Mouse (Mus musculus): ENCODE measurements around the gene Mfrp. TPM values are rescaled to one million over a fixed set of nuclear protein-coding genes. Genes with fewer than 3 reads are reported as not detected.

Mfrp gene
- polyA plus RNA-seq, 1 experiment = 0.09 TPM

- peaks cover 10% of the 10 kb centered on the region; the same call in 1 of the 2 replicates for H3K27me3 ChIP-seq (ENCODE audit: control insufficient read depth, insufficient read depth, low read length)
- H3K27ac ChIP-seq (ENCODE audit: control insufficient read depth, insufficient read depth, low read length) = no peak overlapping the region
- WGBS = 87% methylated on average over 5 of the region's 5 CpGs
- H3K4me1 ChIP-seq (replicated peaks; ENCODE audit: control insufficient read depth, insufficient read depth, low read length) = peaks cover 19% of the 10 kb centered on the region
- DNase-seq = no peak
- no peaks in the 10 kb centered on the region for H3K36me3 ChIP-seq (ENCODE audit: control insufficient read depth, insufficient read depth, low read length)
- TF ChIP-seq POLR2A (IDR thresholded peaks at IDR 0.05; ENCODE audit: control insufficient read depth, extremely low read depth, insufficient read depth, low read length, poor library complexity) (no peak), CTCF (IDR thresholded peaks at IDR 0.05; ENCODE audit: borderline replicate concordance, control insufficient read depth, extremely low read depth, insufficient read depth, low read length, poor library complexity) (no peak)
- no peak overlapping the region for H3K4me3 ChIP-seq (ENCODE audit: control insufficient read depth, insufficient read depth, low read length)
These were observed 19.9 kb upstream of the Mfrp start for GRCm38 (mm10) chr9:44081581-44081980.

- Histone ChIP-seq H3K36me3 (ENCODE audit: control insufficient read depth, insufficient read depth, low read length) (no peaks in the 10 kb centered on the region), H3K27ac (ENCODE audit: control insufficient read depth, insufficient read depth, low read length) (no peak overlapping the region), H3K27me3 (ENCODE audit: control insufficient read depth, insufficient read depth, low read length) (peaks cover 10% of the 10 kb centered on the region; the same call in 1 of the 2 replicates), H3K4me1 (replicated peaks; ENCODE audit: control insufficient read depth, insufficient read depth, low read length) (peaks cover 19% of the 10 kb centered on the region), H3K4me3 (ENCODE audit: control insufficient read depth, insufficient read depth, low read length) (no peak overlapping the region)
- no peak for DNase-seq
- WGBS = 97% methylated on average over 5 of the region's 5 CpGs
- TF ChIP-seq POLR2A (IDR thresholded peaks at IDR 0.05; ENCODE audit: control insufficient read depth, extremely low read depth, insufficient read depth, low read length, poor library complexity) (no peak), CTCF (IDR thresholded peaks at IDR 0.05; ENCODE audit: borderline replicate concordance, control insufficient read depth, extremely low read depth, insufficient read depth, low read length, poor library complexity) (no peak)
These were observed 19.3 kb upstream of the Mfrp start for GRCm38 (mm10) chr9:44082266-44082665.

- TF ChIP-seq POLR2A (IDR thresholded peaks at IDR 0.05; ENCODE audit: control insufficient read depth, extremely low read depth, insufficient read depth, low read length, poor library complexity) (no peak), CTCF (IDR thresholded peaks at IDR 0.05; ENCODE audit: borderline replicate concordance, control insufficient read depth, extremely low read depth, insufficient read depth, low read length, poor library complexity) (no peak)
- H3K4me1 ChIP-seq (replicated peaks; ENCODE audit: control insufficient read depth, insufficient read depth, low read length) = peaks cover 28% of the 10 kb centered on the region
- peaks cover 10% of the 10 kb centered on the region; the same call in 1 of the 2 replicates for H3K27me3 ChIP-seq (ENCODE audit: control insufficient read depth, insufficient read depth, low read length)
- DNase-seq = no peak
- 25% methylated on average over 23 of the region's 23 CpGs for WGBS
- H3K36me3 ChIP-seq (ENCODE audit: control insufficient read depth, insufficient read depth, low read length) = no peaks in the 10 kb centered on the region
- H3K4me3 ChIP-seq (ENCODE audit: control insufficient read depth, insufficient read depth, low read length) = no peak overlapping the region
- H3K27ac ChIP-seq (ENCODE audit: control insufficient read depth, insufficient read depth, low read length) = no peak overlapping the region
These were observed 18.0 kb upstream of the Mfrp start for GRCm38 (mm10) chr9:44083392-44084121.

GRCm38 (mm10) chr9:44084236-44084635 is 17.3 kb upstream of the Mfrp start:
- WGBS = 3% methylated on average over 14 of the region's 14 CpGs
- H3K4me3 ChIP-seq (ENCODE audit: control insufficient read depth, insufficient read depth, low read length) = peak overlapping the region; percentile 53
- TF ChIP-seq POLR2A (IDR thresholded peaks at IDR 0.05; ENCODE audit: control insufficient read depth, extremely low read depth, insufficient read depth, low read length, poor library complexity) (no peak), CTCF (IDR thresholded peaks at IDR 0.05; ENCODE audit: borderline replicate concordance, control insufficient read depth, extremely low read depth, insufficient read depth, low read length, poor library complexity) (no peak)
- peaks cover 33% of the 10 kb centered on the region for H3K4me1 ChIP-seq (replicated peaks; ENCODE audit: control insufficient read depth, insufficient read depth, low read length)
- no peaks in the 10 kb centered on the region for H3K36me3 ChIP-seq (ENCODE audit: control insufficient read depth, insufficient read depth, low read length)
- peaks cover 10% of the 10 kb centered on the region; the same call in 1 of the 2 replicates for H3K27me3 ChIP-seq (ENCODE audit: control insufficient read depth, insufficient read depth, low read length)
- no peak overlapping the region for H3K27ac ChIP-seq (ENCODE audit: control insufficient read depth, insufficient read depth, low read length)
- no peak for DNase-seq

GRCm38 (mm10) chr9:44084659-44085229 is 16.8 kb upstream of the Mfrp start:
- Histone ChIP-seq H3K4me3 (ENCODE audit: control insufficient read depth, insufficient read depth, low read length) (peak overlapping the region; percentile 53), H3K4me1 (replicated peaks; ENCODE audit: control insufficient read depth, insufficient read depth, low read length) (peaks cover 38% of the 10 kb centered on the region), H3K27ac (ENCODE audit: control insufficient read depth, insufficient read depth, low read length) (no peak overlapping the region), H3K36me3 (ENCODE audit: control insufficient read depth, insufficient read depth, low read length) (no peaks in the 10 kb centered on the region), H3K27me3 (ENCODE audit: control insufficient read depth, insufficient read depth, low read length) (peaks cover 10% of the 10 kb centered on the region; the same call in 1 of the 2 replicates)
- no peak for TF ChIP-seq CTCF (IDR thresholded peaks at IDR 0.05; ENCODE audit: borderline replicate concordance, control insufficient read depth, extremely low read depth, insufficient read depth, low read length, poor library complexity)
- no peak for TF ChIP-seq POLR2A (IDR thresholded peaks at IDR 0.05; ENCODE audit: control insufficient read depth, extremely low read depth, insufficient read depth, low read length, poor library complexity)
- WGBS = 1% methylated on average over 59 of the region's 62 CpGs
- peak; percentile 80 for DNase-seq

GRCm38 (mm10) chr9:44085276-44085675 is 16.3 kb upstream of the Mfrp start:
- H3K4me1 ChIP-seq (replicated peaks; ENCODE audit: control insufficient read depth, insufficient read depth, low read length) = peaks cover 41% of the 10 kb centered on the region
- peak overlapping the region; percentile 53 for H3K4me3 ChIP-seq (ENCODE audit: control insufficient read depth, insufficient read depth, low read length)

More at GRCm38 (mm10) chr9:44085276-44085675, 16.3 kb upstream of the Mfrp start:
- TF ChIP-seq POLR2A (IDR thresholded peaks at IDR 0.05; ENCODE audit: control insufficient read depth, extremely low read depth, insufficient read depth, low read length, poor library complexity) (no peak), CTCF (IDR thresholded peaks at IDR 0.05; ENCODE audit: borderline replicate concordance, control insufficient read depth, extremely low read depth, insufficient read depth, low read length, poor library complexity) (no peak)
- no peak overlapping the region for H3K27ac ChIP-seq (ENCODE audit: control insufficient read depth, insufficient read depth, low read length)
- DNase-seq = no peak
- WGBS = 24% methylated on average over 10 of the region's 10 CpGs
- H3K27me3 ChIP-seq (ENCODE audit: control insufficient read depth, insufficient read depth, low read length) = peaks cover 10% of the 10 kb centered on the region; the same call in 1 of the 2 replicates
- no peaks in the 10 kb centered on the region for H3K36me3 ChIP-seq (ENCODE audit: control insufficient read depth, insufficient read depth, low read length)
